Mouse (Mus musculus) left cerebral cortex, postnatal 4 days (tissue): ENCODE results near the gene Taok3. TPM values are rescaled to one million over a fixed set of nuclear protein-coding genes. Genes with fewer than 3 reads are reported as not detected.

Experiments used
- DNase-seq: peaks from one replicate; pipeline ENCODE4 v3.0.0-alpha.2; 2022
- intact Hi-C: fragments of 180-260 bp; cut with DNase I; formaldehyde crosslinking; loops from one replicate; pipeline ENCODE4 v1.15.1; 2025
- total RNA-seq, 2 experiments: library from RNA; stranded (reverse); gene quantifications; 2 replicates each; pipeline ENCODE4 v1.2.3; 2021

Gene Taok3
- total RNA-seq, 2 experiments from 2014 or later: 80.6 to 85.3 TPM

- intact Hi-C loops: no loop called here
- no peak for DNase-seq
Measured at GRCm38 (mm10) chr5:117138295-117138988, 18.5 kb downstream of the Taok3 start.

- intact Hi-C loops: no loop called here
Measured at GRCm38 (mm10) chr5:117139822-117140221, 19.9 kb downstream of the Taok3 start.

DNA sequence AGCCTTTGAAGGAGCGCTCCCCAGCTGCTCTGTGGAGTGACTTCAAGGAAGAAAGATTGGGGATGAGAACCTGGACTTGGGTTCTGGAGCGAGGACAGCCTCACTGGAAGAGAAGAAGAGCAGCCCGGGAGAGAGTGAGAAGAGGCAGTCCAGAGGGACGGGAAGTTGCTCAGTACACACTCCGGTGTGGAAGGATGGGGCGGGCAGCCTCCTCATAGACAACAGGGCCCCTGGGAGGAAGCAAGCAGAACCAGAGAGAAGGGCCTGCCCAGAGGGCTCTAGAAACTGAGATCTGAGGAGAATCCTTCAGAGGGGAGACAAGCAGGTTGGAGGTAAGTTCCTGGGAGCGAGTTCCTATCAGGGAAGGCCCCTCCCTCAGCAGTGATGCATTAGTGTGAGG lies 20.4 kb downstream of the Taok3 start:
- intact Hi-C loops: no loop called here
- DNase-seq: no peak

More at GRCm38 (mm10) chr5:117139822-117140221, 19.9 kb downstream of the Taok3 start:
- DNase-seq: no peak

GRCm38 (mm10) chr5:117143721-117144135 lies 23.8 kb downstream of the Taok3 start:
- peak; percentile 40 for DNase-seq
- intact Hi-C loops: no loop called here

- no peak for DNase-seq
- intact Hi-C loops: no loop called here
Measured at GRCm38 (mm10) chr5:117146165-117146564, 26.2 kb downstream of the Taok3 start.

DNA sequence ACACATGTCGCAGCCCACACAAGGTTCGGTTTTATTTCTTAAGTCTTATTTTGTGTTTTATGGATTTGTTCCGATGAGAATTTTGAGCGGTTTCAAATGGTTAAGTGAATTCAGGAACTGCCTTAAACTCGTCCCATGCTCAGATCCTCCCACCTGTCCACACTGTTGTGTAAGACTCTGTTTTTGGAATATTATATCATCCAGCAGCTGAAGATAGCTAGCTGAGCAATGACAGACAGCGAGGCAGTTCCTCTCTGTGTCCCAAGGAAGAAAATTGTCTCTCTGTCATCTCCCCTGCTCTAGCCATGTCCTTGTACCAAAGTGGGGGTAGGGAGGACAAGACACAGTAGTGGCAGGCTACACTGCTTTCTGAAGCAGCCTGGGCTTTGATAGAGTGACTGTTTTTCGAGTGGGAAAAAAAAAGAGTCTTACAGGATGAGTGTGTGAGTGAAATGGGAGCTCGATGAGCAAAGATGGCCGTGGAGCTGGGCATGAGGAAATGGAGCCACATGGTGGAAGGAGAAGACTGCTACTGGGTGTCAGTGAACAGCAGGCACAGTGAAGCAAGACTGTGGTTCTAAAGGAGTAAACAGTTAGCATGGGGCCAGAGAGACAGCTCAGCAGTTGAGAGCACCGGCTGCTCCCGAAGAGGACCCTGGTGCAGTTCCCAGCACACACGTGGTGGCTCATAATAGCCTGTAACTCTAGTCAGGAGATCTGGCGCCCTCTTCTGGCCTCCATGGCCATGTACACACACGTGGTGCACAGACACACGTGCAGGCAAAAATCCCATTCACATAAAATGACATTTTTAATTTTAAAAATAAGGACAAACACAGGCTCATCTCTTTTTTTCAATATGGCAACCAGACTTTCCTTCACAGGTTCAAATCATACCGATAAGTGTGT lies 27.5 kb downstream of the Taok3 start:
- no peak for DNase-seq
- intact Hi-C loops: no loop called here

GRCm38 (mm10) chr5:117149054-117149942 lies 29.4 kb downstream of the Taok3 start:
- DNase-seq: no peak
- intact Hi-C loops: no loop called here

GRCm38 (mm10) chr5:117150068-117150467 lies 30.1 kb downstream of the Taok3 start:
- intact Hi-C loops: no loop called here
- DNase-seq: no peak

GRCm38 (mm10) chr5:117152944-117153343 lies 33.0 kb downstream of the Taok3 start:
- intact Hi-C loops: no loop called here
- no peak for DNase-seq

DNA sequence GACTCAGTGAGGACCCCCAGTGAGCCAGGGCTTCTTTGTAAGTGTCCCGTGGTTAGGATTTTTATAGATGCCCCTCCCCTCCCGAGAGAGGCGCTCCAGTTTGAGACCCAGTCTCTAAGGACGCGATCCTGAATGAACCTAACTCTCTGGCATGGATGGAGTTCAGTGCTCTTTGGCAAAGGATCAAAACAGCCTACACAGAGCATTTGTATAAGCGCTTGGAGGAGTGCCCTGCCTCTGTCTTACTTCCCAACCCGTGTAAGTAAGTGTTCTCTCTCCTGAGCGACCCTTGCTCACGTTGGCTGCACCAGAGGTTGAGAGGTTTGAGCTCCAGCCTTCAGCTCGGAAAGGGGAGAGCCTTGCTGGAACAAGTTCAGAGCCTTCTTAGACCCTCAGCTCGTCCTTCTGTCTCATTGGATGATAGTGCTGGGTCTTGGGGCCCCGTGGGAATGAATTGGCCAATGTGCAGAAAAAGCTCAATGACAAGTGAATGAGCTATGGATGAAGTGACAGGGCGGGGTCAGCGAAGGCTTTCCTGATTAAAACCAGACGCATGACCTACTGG lies 33.7 kb downstream of the Taok3 start:
- intact Hi-C loops: no loop called here
- DNase-seq: peak; percentile 4

GRCm38 (mm10) chr5:117158335-117159018 lies 38.5 kb downstream of the Taok3 start:
- intact Hi-C loops: no loop called here
- DNase-seq: no peak

- no peak for DNase-seq
- intact Hi-C loops: no loop called here
Measured at GRCm38 (mm10) chr5:117159326-117159725, 39.4 kb downstream of the Taok3 start.

GRCm38 (mm10) chr5:117159805-117160291 lies 39.9 kb downstream of the Taok3 start:
- intact Hi-C loops: no loop called here
- DNase-seq: no peak

GRCm38 (mm10) chr5:117160499-117160898 lies 40.6 kb downstream of the Taok3 start:
- DNase-seq: no peak
- intact Hi-C loops: no loop called here

DNA sequence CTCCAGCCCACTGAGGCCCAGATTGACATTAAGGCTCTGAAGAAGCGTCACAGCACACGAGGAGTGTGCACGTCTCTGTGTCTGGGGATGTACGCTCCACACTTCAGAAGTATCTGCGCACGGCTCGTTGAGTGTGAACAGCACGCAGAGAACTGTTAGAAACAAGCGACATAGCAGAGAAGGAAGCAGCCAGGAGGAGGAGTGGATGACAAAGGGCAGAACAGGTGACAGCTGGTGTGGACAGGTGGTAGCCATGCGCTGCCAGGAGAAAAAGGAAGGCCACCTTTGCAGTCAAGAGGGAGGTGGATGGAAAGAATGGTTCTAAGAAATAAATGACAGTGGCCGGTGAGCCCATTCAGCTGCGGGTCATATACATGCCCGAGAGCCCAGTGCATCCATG lies 43.9 kb downstream of the Taok3 start:
- intact Hi-C loops: no loop called here
- peak; percentile 33 for DNase-seq

GRCm38 (mm10) chr5:117164516-117164915 lies 44.6 kb downstream of the Taok3 start:
- DNase-seq: no peak
- intact Hi-C loops: no loop called here

- no peak for DNase-seq
- intact Hi-C loops: no loop called here
Measured at GRCm38 (mm10) chr5:117164923-117165322, 45.0 kb downstream of the Taok3 start.

GRCm38 (mm10) chr5:117165946-117166345 lies 46.0 kb downstream of the Taok3 start:
- intact Hi-C loops: no loop called here
- DNase-seq: no peak

DNA sequence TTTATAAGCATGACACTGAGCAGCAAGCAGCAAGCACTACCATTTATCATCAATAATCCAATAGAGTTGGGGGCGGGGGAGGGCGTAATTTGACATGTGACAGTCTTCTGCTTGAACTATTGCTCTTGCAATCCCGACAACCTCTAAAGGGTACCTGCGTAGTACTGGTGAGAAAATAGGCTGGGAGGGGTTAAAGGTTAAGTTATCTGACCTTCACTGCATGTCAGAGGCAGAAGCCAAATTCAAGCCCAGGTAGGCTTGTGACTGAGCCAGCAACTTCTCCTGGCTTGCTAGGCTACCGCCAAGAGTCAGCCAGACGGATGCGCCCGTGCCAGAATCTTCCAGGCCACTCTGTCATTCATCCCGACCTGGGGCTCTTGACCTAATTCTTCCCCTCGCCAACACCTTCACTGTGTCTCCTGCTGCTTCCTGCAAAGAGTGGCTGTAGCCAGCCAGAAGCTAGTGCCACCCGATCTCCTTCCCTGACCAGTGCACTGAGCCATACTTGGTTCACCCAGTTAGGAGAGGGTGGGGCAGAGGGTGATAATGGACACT lies 47.0 kb downstream of the Taok3 start:
- DNase-seq: peak; percentile 6
- intact Hi-C loops: no loop called here
